Comparison of ENCODE assay signal across 18 mouse cellular contexts in genomic region chr16:95127616-95128015, GRCm38 (mm10).
DNase-seq lines count a peak whose midpoint lies in the region; ATAC-seq lines count a peak whose summit lies in the region.
"Had no signal": no experiment of that assay in that cellular context is flagged by ENCODE, and none has a peak within 500 bp of the region (broad histone marks: within the 10 kb centered on the region; RNA-seq: fewer than 3 reads in every experiment).

No protein-coding gene starts in this region.

- ATAC-seq in neural tube, embryonic 13.5 days (ENCODE audit: low read depth), result peak; percentile 73
- ATAC-seq in neural tube, embryonic 14.5 days (ENCODE audit: low read depth), result peak; percentile 74; the same call in 1 of the 2 replicates
- ATAC-seq: forebrain, embryonic 16.5 days; hindbrain, embryonic 16.5 days had no signal

- H3K36me3 ChIP-seq in neural tube, embryonic 13.5 days, result no peaks in the 10 kb centered on the region
- H3K36me3 ChIP-seq in limb, embryonic 10.5 days, result no peaks in the 10 kb centered on the region
- no peaks in the 10 kb centered on the region for H3K36me3 ChIP-seq in neural tube, embryonic 14.5 days (ENCODE audit: control insufficient read depth, insufficient read depth, low read length)
- H3K36me3 ChIP-seq: embryonic facial prominence, embryonic 12.5 days; forebrain, embryonic 12.5 days; heart, embryonic 12.5 days; hindbrain, embryonic 12.5 days had no signal

- H3K4me1 ChIP-seq in neural tube, embryonic 13.5 days (replicated peaks), result peaks cover 24% of the 10 kb centered on the region
- H3K4me1 ChIP-seq in limb, embryonic 10.5 days, result peaks cover 20% of the 10 kb centered on the region
- peaks cover 8% of the 10 kb centered on the region; the same call in 1 of the 2 replicates for H3K4me1 ChIP-seq in neural tube, embryonic 14.5 days (ENCODE audit: control insufficient read depth, insufficient read depth, low read length)
- H3K4me1 ChIP-seq: embryonic facial prominence, embryonic 12.5 days; heart, embryonic 12.5 days had no signal

- H3K27me3 ChIP-seq in neural tube, embryonic 13.5 days, result peaks cover 9% of the 10 kb centered on the region; the same call in 1 of the 2 replicates
- H3K27me3 ChIP-seq in limb, embryonic 10.5 days (ENCODE audit: low read depth, poor library complexity, severe bottlenecking), result peaks cover 8% of the 10 kb centered on the region; the same call in 1 of the 2 replicates
- no peaks in the 10 kb centered on the region for H3K27me3 ChIP-seq in neural tube, embryonic 14.5 days (ENCODE audit: control insufficient read depth, insufficient read depth, low read length)
- H3K27me3 ChIP-seq: embryonic facial prominence, embryonic 12.5 days; forebrain, embryonic 12.5 days; heart, embryonic 12.5 days; hindbrain, embryonic 12.5 days had no signal

- no peak overlapping the region for H3K4me2 ChIP-seq in neural tube, embryonic 13.5 days
- no peak overlapping the region for H3K4me2 ChIP-seq in neural tube, embryonic 14.5 days (ENCODE audit: low read depth, low read length)
- H3K4me2 ChIP-seq: embryonic facial prominence, embryonic 12.5 days; forebrain, embryonic 12.5 days; heart, embryonic 12.5 days; hindbrain, embryonic 12.5 days had no signal

- 0 out of 2 replicates have a peak overlapping the region, but pooled peaks have one; percentile 18 for H3K27ac ChIP-seq in neural tube, embryonic 13.5 days (replicated peaks)
- no peak overlapping the region for H3K27ac ChIP-seq in limb, embryonic 10.5 days
- no peak overlapping the region for H3K27ac ChIP-seq in neural tube, embryonic 14.5 days (ENCODE audit: low read depth, low read length)
- H3K27ac ChIP-seq: embryonic facial prominence, embryonic 12.5 days; forebrain, embryonic 12.5 days; hindbrain, embryonic 12.5 days had no signal

- no peak for DNase-seq in neural tube, embryonic 10.5 days (ENCODE audit: extremely low spot score, low spot score)
- DNase-seq in limb, embryonic 10.5 days (ENCODE audit: low spot score), result peak; percentile 39
- no peak for DNase-seq in layer of hippocampus, postnatal 25 days (ENCODE audit: extremely low spot score in 1 of 2, low spot score in 1 of 2)
- DNase-seq in thymus, postnatal 36 days, result no peak
- DNase-seq: adrenal gland, postnatal 14 days; cerebellum, adult 11-12 months; cerebellum, adult 9-10 months; cerebellum, postnatal 25 days; gastrocnemius, postnatal 14 days; heart, postnatal 36 days had no signal

- WGBS in neural tube, embryonic 13.5 days, result 2% methylated on average over 8 of the region's 8 CpGs
- 9% methylated on average over 8 of the region's 8 CpGs for WGBS in limb, embryonic 10.5 days
- WGBS in neural tube, embryonic 14.5 days, result 2% methylated on average over 8 of the region's 8 CpGs

- no peak overlapping the region for H3K9ac ChIP-seq in neural tube, embryonic 13.5 days
- H3K9ac ChIP-seq in neural tube, embryonic 14.5 days (replicated peaks; ENCODE audit: low read depth, low read length), result no peak overlapping the region
- H3K9ac ChIP-seq: embryonic facial prominence, embryonic 12.5 days; forebrain, embryonic 12.5 days; heart, embryonic 12.5 days; hindbrain, embryonic 12.5 days had no signal

- no peaks in the 10 kb centered on the region for H3K9me3 ChIP-seq in neural tube, embryonic 13.5 days
- no peaks in the 10 kb centered on the region for H3K9me3 ChIP-seq in limb, embryonic 10.5 days (replicated peaks)
- H3K9me3 ChIP-seq in neural tube, embryonic 14.5 days (ENCODE audit: control insufficient read depth, low read length), result no peaks in the 10 kb centered on the region
- H3K9me3 ChIP-seq: embryonic facial prominence, embryonic 12.5 days; forebrain, embryonic 12.5 days; heart, embryonic 12.5 days; hindbrain, embryonic 12.5 days had no signal

- no peak overlapping the region for H3K4me3 ChIP-seq in neural tube, embryonic 13.5 days
- H3K4me3 ChIP-seq in limb, embryonic 10.5 days, result no peak overlapping the region
- H3K4me3 ChIP-seq in neural tube, embryonic 14.5 days (ENCODE audit: low read depth, low read length), result no peak overlapping the region
- H3K4me3 ChIP-seq: embryonic facial prominence, embryonic 12.5 days; forebrain, embryonic 12.5 days; heart, embryonic 12.5 days; hindbrain, embryonic 12.5 days had no signal
